Mouse (Mus musculus) left cerebral cortex, postnatal 36 days (tissue): ENCODE measurements around the gene Gm10188. TPM values are rescaled to one million over a fixed set of nuclear protein-coding genes. Genes with fewer than 3 reads are reported as not detected.

ENCODE experiments used
- DNase-seq, 2 experiments: peaks; one replicate each; pipeline ENCODE4 v3.0.0; 2021 to 2022; ENCODE audit warnings: low spot score in 2 of 2, mixed read lengths in 1 of 2
- intact Hi-C: fragments of 180-260 bp; cut with DNase I; formaldehyde crosslinking; loops from one replicate; pipeline ENCODE4 v1.15.1; 2025
- total RNA-seq, 2 experiments: library from RNA; stranded (reverse); gene quantifications; 2 replicates each; pipeline ENCODE4 v1.2.3; 2021

Gene Gm10188
- total RNA-seq = not detected

DNA sequence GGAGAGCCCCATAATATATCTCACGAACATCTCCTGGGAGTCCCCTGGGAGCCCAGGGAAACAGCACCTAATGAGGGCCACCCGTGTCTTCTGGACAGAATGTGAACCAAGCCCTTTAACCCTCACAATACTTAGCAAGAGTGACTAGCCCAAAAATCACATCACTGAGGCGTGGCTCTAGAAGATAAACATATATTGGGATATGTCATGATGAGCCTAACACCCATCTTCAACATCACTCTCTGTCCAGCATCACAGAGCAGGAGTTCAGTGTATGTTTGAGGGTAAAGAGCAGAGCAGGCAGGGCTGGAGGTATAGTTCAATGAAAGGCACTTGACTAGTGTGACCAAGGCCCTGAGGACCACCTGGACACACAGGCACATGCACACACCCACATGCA is at the start of gene Gm10188:
TSS of gene Gm10188 (minus strand) at position 101 of the 400 bp plus-strand sequence.
- DNase-seq = no peak
- intact Hi-C loops = loop anchor here (10.0 kb wide), 1 partner anchor 125 kb away; no protein-coding TSS in a partner anchor

DNA sequence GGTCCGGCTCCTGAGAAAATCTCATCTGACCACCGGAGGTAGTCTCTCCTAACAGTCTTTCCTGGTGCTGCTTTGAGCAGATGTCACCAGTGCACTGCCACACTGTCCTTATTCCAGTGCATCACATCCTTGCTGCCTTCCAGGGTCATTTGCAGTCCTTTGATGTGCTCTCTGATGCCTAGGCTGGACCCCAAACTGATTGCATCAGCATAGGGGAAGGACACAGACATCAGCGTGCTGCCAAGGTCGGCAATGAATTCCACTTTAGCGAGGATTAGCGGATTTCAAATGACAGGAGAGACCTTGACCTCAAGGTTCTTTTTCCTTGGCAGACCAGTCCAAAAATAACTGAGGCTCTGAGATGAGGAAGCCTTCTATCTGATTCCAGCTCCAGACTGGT is 47.6 kb upstream of the Gm10188 start:
- intact Hi-C loops = no loop called here
- no peak for DNase-seq

DNA sequence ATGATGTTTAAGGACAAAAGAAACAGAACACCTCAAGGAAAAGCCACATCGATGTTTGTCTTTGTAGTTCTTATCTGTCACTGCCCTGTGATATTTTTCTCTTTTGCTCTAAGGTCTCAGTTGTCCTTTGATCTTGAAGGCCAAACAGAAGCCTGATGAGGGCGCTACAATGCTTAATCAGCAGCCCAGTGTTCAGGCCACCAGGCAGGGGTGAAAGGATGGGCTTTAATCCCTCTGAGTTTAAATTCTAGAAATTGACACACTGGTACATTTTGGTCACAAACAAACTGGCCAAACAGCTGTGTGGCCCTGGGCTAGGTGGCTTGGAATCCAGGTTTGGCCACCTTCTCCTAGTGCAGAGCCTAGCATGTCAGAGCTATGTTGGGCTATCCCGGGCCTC is 47.1 kb upstream of the Gm10188 start:
- intact Hi-C loops = no loop called here
- no peak for DNase-seq

DNA sequence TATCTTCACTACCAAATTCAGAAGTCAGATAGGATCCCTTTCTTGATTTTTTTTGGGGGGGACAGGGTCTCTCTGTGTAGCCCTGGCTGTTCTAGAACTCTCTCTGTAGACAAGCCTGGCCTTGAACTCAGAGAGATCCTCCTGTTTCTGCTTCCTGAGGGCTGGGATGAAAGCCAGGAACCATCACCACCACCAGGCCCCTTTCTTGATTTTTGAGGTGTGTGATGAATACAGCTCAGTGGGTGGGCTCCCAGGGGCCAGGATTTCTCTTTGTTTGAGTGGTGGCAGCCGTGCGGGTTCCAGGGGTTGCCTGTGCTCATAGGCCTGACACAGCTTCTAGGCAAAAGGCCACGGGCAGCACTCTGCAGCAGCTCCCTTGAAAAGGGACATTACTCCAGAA is 41.7 kb upstream of the Gm10188 start:
- DNase-seq = no peak
- intact Hi-C loops = no loop called here

DNA sequence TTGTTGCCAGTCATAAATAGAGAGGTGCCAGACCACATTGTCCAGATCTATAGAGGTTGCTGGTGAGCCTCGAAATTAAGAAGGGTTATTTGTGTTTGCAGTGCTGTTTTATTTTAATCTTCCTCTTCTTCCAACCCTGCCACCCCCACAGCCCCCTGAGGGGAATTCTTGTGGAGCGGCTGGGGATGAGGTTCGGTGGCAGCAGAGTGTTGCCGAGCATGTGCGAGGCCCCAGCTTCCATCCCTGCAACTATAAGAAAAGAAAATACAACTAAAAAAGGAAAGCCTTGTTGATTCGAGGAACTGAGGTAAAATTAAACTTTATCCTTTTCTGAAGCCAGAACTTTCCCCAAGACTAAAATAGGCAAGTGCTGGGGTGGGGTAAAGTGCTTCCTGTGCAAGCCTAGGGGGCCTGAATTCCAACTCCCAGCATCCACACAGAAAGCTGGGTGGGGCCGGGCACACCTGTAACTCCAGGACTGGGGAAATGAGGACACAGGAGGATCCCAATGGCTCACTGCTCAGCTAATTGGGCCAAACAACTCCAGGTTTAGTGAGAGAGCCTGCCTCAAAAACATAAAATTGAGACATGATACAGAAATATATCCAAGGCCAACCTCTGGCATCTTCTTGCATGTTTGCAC is 39.0 kb upstream of the Gm10188 start:
- peak; percentile 35 to 40 for DNase-seq
- intact Hi-C loops = no loop called here

DNA sequence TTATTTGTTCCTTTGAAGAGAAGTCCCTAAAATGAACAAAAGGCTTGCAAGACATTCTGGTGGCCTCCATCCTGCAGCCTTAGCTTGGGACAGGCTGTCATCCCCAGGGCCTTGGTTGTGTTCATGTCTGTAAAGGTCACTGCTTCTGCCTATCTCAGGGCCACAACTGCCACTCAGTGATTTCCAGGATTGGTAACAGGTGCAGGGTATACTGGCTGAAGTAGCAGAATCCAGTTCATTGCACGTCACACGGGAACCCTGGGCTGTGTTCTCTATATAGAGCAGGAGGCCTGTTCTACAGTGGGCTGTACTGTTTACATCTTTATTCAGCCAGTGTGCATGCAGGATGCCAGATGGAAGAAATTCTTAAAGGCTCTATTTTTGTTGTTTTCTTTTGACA is 38.4 kb upstream of the Gm10188 start:
- DNase-seq = no peak
- intact Hi-C loops = no loop called here

DNA sequence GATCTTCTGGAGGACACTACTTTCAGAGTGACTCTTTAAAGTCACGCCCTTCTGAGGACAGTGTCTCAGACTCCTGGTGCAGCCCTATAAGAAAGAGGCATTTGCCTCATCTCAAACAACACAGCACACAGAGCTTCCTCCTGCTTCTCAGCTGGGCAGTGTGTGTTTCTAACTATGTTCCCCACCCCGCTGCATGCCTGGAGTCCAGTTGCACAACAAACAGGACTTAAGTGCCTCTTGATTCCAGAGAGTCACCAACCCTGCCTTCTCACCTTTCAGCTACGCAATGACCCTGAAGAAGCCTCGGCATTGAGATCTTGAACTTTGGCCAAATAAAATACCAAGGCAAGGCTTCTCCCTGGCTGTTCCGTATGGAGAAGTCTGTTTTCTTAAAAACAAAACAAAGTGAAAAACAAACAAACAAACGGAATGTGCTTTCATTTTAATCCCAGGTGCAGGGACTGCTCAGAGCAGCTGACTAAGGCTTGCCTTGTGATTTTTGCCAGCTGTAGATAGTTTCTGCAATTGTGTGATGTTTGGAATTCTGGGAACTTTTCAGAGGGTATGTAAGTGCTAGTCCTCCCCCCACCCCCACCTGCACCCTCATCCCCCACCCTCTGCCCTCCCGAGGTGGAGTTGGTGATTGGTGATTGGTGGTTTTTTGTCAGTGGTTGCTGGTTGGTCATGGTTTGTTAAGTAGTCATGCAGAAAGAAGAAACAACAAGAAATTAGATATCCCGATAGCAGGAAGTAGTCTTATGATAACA is 37.4 kb upstream of the Gm10188 start:
- no peak for DNase-seq
- intact Hi-C loops = no loop called here

DNA sequence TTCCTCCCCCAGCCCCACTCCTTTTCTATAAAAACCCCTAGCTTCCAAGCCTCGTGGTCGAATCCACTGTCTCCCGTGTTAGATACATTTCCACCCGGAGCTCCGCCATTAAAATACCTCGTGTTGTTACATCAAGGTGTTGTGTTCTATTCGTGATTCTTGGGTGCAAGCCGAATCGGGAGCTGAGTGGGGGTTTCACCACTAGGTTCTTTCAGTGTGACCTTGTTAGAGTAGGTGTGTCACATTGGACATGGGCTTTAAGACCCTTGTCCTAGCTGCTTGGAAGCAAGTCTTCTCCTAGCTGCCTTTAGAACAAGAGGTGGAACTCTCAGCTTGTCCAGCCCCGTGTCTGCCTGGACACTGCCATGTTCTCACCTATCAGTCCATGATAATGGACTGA is 36.4 kb upstream of the Gm10188 start:
- DNase-seq = no peak
- intact Hi-C loops = no loop called here

DNA sequence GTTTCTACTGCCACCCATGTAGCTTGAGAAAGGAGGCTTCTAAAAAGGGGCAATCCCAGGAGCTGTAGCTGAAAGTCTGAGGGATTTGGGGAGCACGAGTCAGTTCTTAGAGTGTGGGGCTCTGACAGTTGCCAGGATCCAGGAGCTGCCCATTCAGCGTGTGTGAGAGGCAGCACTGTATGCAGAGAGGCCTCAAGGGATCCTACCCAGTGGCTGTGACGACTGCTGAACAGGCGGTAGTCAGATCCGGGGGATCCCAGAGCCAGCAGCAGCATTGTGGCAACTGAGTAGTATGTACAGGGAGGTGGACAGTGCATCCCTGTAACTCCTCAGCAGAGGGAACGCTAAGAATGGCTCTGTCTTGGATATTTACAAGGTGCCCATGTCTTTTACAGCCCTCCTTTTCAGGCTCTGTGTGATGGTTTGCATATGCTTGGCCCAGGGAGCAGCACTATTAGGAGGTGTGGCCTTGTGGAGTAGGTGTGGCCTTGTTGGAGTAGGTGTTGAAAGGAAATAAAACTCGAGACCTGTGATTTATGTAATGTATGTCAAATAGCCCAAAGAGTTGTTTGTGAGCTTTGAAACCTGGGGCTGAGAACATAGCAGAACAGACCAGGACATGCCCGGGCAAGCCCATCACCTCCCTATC is 35.8 kb upstream of the Gm10188 start:
- DNase-seq = no peak
- intact Hi-C loops = no loop called here

DNA sequence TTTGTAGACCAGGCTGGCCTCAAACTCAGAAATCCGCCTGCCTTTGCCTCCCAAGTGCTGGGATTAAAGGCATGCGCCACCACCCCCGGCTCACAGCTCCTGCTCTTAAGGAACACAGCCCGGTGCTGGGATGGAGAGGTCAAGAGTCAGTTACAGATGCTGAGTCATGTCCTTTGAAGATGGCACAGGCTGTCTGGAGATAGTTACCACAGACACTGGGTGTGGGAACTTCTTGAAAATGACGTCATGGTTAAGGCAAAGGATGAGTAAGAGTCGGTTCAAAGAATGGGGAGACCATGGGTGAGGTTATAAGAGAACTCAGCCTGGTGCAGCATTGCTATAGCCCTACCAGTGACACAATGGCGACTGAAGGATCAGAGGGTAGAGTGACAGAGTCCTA is 35.0 kb upstream of the Gm10188 start:
- no peak for DNase-seq
- intact Hi-C loops = no loop called here

DNA sequence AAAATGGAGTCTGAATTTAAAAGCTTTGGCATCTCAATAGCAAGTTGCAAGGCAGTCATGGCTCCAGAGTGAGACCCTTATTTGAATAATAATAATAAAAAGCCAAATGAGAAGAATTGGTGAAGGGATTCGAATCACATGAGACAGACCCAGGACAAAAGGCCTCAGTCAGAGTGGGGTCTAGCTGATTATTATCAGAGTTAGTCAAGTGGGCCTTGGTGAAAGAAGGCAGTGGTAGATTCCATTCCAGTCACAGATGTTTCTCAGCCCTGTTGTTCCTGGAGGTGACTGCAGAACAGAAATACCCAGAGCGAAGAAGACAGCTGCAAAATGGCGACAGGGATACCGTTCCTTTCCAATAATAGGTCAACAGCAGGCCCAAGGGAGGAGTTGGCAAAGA is 34.1 kb upstream of the Gm10188 start:
- no peak for DNase-seq
- intact Hi-C loops = no loop called here

DNA sequence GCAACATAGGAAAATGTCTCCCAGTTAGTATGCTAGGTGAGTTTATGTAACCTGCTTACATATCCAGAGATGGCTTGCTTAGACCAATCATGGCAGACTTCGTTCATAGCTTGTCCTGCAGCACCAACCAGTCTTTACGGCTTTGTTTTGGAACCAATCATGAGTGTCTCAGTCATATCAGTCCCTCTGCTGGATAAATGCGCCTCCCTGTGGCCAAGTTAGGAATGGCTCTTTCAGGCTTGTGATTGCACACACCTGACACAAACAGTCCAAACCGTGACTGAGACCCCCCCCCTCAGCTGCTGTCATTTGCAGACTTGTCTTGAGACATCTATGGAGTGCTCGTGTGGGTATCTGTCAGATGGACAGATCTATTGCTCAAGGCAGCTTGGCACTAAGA is 31.5 kb upstream of the Gm10188 start:
- intact Hi-C loops = no loop called here
- DNase-seq = no peak

DNA sequence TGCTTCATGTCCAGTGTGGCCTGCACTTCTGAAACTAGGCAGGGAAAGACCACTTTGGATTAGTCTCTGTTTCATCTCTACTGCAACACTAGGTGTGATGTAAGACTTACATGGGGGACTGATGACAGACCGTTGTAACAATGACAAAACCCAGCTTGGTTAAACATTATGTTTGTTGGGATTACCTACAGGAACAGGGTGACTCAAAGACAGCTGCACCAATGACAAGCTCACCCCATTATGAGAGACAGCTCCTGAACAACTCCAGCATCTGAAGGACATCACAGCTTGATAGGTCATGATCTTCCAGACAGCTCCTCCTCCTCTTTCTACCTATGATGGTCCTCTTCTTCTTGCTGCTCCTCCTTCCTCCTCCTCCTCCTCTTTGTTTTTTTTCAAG is 30.8 kb upstream of the Gm10188 start:
- intact Hi-C loops = no loop called here

DNA sequence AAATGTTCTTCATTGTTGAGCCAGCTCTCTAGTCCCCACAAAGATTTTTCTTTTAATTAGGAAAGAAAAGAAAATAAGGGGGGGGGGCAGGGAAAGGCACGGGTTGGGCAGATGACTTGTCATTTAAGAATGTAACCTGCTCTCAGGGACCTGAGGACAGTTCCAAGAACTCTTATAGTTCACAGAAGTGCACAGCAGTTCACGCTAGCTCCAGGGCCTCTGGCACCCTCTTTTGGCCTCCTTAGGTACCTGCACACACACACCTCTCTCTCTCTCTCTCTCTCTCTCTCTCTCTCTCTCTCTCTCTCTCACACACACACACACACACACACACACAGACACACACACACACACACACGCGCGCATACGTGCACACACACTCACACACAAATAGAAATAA is 24.9 kb upstream of the Gm10188 start:
- intact Hi-C loops = no loop called here
- DNase-seq = no peak

More for the DNA sequence above, 30.8 kb upstream of the Gm10188 start:
- DNase-seq = no peak

DNA sequence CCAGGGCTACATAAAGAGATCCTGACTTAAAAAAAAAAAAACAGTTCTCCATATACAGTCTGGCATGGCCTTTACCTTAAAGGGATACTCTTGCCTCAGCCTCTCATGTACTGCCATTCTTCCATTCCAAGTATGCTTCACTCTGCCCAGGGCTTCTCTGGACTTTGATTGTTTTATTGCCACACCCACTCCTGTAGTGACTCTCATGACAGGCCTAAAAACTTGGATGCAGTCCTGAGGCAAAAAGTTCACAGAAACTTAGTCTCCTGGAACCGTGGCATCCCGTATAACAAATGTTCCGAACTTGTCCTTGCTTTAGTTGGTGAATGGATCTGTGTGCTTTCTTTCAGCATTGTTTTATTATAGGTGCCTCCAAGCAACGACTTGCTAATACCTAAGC is 17.1 kb upstream of the Gm10188 start:
- intact Hi-C loops = no loop called here
- no peak for DNase-seq

DNA sequence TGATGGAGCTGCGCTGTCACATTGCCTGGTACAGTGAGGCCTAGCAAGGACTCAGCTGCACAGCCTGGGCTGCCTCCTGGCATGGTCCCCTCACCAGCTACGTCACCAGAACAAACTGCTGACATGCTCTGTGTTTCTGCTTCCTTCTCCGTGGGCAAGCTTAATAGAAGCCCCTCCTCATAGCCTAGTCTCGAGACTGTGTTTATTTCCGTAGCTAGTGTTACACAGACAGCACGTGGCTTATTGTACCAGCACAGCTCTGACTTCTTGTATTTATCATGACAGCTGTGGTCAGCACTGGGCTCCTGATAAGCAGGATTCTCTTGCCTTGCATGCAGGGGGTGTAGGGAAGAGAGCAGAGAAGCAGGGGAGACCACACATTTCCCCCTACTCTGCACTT is 16.6 kb upstream of the Gm10188 start:
- intact Hi-C loops = no loop called here
- no peak for DNase-seq

DNA sequence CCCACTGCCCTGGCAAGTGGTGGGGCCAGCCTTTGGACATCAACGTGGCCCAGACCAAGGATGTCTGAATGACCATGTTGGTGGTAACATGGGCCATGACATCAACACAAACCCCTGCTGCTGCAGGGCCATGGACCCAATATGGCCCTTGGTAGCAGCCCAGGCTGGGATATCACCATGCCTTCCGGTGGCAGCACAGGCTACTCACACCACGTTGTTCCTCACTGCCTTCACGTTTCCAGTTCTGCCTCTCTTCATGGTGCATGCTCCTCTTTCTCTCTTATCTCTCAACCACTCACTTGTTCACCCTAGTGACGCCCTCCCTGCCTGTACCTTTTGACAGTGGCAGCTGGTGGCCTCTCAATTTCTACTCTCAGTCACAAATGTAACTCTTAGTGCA is 15.4 kb upstream of the Gm10188 start:
- no peak for DNase-seq
- intact Hi-C loops = no loop called here

DNA sequence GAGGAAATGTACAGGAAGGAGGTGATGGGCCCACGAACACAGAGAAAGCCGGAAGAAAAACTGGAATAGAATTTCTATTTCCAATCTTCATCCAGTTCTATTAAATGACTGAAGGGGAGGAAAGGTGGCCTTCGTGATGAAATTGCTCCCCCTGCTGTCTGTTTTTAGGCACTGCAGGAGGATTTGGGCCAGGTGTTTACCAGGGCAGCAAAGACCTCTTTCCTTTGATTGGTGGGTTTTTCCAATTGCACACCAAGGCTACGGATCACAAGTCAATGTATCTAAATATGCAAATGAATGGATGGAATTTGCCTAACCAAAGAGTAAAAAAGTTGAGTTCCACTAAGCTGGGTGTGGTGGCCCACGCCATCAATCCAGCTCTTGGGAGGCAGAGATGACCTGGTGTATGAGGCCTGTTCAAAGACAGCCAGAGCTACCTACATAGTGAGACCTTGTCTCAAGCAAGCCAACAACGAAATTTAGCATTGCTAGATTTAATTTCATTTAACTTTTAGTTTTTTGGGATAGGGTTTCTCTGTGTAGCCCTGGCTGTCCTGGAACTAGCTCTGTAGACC is 8.1 kb upstream of the Gm10188 start:
- intact Hi-C loops = loop anchor here (1.0 to 10.0 kb wide), 3 partner anchors 80 to 117 kb away; no protein-coding TSS in a partner anchor
- peak; percentile 49 to 53 for DNase-seq

DNA sequence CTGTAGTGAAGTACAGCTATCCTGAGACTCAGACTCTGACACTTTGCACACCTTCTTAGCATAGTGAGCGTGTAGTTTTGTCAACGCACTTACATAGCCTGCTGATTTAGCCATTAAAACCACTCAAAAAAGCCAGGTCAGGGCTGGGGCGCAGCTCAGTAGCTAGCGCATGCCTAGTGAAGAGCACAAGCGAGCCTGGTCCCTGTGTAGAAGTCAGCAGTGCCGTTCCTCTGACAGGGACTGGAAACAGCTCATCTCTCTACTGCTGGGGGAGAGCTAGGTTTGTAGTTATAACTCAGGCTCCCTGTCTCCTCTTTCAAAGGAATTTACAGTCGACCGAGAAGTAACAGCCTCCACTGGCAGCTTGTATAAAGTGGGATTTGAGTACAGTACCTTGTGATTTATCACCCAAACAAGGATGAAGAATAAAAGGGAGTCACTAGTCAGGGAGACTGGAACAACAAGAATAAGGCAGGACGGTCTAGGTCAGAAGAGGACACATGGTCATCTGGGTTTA is 5.2 kb upstream of the Gm10188 start:
- no peak for DNase-seq
- intact Hi-C loops = loop anchor here (10.0 kb wide), 1 partner anchor 120 kb away; no protein-coding TSS in a partner anchor

DNA sequence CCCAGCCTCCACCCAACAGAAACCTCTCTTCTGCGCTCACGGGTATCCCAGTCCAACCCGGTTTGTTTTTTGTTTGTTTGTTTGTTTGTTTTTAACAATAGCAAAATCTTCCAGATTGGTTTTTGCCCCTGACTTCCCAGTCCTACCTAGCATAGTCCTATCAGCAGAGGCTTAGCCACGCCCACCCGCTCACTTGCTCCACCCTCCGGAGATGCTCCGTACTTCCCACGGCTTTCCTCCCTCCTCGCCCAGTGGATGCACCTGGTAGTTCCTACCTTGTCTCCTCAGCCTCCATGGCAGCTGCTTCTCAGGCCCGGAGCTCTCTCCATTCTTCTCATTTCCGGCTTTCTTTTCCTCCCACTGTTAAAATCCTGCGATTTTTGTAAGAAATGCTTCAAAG is 4.0 kb upstream of the Gm10188 start:
- intact Hi-C loops = loop anchor here (10.0 kb wide), 1 partner anchor 121 kb away; no protein-coding TSS in a partner anchor
- no peak for DNase-seq
